Mouse (Mus musculus): ENCODE measurements around the gene Gm20509. TPM values are rescaled to one million over a fixed set of nuclear protein-coding genes. Genes with fewer than 3 reads are reported as not detected.
"Not testable (repeated sequence)": the region's sequence is repeated elsewhere in the genome, so short reads cannot be mapped to it uniquely, and the experiment has no call there.

Gene Gm20509
- total RNA-seq, 4 experiments from 2014 or later = 1.0 to 4.3 (median 1.3) TPM

GRCm38 (mm10) chr9:73101536-73101935, 734 bp upstream of the Gm20509 start, which contains the start of gene Khdc3:
TSS of gene Khdc3 (plus strand) at chr9:73101836.
- DNase-seq (ENCODE audit: low spot score in 2 of 2) = no peak

- DNase-seq (ENCODE audit: low spot score in 2 of 2) = no peak
These were observed 1.0 kb downstream of the Gm20509 start for GRCm38 (mm10) chr9:73103159-73103879.

- DNase-seq (ENCODE audit: low spot score in 2 of 2) = no peak
These were observed 1.6 kb downstream of the Gm20509 start for GRCm38 (mm10) chr9:73103880-73104198.

GRCm38 (mm10) chr9:73105141-73105540, 2.9 kb downstream of the Gm20509 start:
- no peak for DNase-seq (ENCODE audit: low spot score in 2 of 2)

GRCm38 (mm10) chr9:73105771-73106170, 3.5 kb downstream of the Gm20509 start:
- DNase-seq (ENCODE audit: low spot score in 2 of 2) = no peak

DNA sequence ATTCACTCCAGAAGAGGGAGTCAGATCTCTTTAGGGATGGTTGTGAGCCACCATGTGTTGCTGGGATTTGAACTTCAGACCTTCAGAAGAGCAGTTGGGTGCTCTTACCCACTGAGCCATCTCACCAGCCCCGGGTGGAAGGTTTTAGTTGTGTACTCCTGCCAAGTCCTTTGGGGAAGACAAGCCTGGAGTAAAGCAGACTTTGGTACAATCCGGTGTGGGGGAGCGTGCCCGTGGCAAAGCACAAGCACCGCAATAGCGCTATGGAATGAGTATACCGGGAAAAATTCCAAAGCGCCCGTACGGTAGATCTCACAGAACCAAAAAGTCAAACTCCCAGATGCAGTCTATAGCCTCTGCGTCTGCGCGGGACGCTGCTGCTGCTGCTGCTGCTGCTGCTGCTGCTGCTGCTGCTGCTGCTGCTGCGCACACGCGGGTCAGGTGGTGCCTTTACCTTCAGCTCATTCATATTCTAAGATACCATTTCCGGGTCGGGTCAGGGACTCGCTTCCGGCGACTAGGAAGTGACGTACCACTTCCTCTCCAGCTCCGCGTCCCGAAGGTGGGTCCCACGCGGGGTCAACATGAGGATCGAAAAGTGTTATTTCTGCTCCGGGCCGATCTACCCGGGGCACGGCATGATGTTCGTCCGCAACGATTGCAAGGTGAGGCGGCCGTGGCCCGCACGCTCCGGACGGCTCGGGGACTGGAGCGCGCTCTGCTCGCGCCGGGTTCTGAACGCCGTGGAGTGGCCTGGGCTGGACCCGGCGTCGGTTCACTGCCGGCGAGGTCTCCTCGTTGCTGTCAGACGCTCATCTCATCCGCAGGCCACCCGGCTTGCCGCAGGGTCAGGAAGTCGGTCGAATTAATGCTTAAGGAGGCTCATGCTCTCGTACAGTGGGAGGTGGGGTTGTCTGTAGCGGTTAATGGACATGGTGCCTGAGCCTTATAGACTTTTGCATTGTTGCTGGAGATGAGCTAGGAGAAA, 10.9 kb downstream of the Gm20509 start, which contains the start of gene Rsl24d1:
Rsl24d1 (plus strand) TSS at position 508 of the 988 bp plus-strand sequence.
- DNase-seq (ENCODE audit: low spot score in 2 of 2) = peak; percentile 89 to 90

DNA sequence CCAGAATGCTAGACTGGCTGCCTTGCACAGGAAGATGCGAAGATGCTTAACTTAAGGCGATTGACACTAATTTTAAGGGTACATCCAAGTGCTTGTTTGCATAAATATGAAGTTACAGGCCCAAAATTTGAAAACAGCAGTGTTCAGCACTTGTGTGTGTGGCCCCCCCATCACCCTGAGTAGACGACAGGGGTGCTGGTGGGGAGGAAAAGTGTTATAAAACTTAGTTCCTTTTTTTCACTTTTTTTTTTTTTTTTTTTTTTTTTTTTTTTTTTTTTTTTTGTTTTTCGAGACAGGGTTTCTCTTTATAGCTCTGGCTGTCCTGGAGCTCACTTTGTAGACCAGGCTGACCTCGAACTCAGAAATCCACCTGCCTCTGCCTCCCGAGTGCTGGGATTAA, 14.4 kb downstream of the Gm20509 start:
- not testable (repeated sequence) for DNase-seq (ENCODE audit: low spot score in 2 of 2)

GRCm38 (mm10) chr9:73118012-73118411, 15.7 kb downstream of the Gm20509 start:
- no peak for DNase-seq (ENCODE audit: low spot score in 2 of 2)

GRCm38 (mm10) chr9:73121735-73122134, 19.5 kb downstream of the Gm20509 start:
- no peak for DNase-seq (ENCODE audit: low spot score in 2 of 2)

GRCm38 (mm10) chr9:73125043-73125570, 22.8 kb downstream of the Gm20509 start:
- DNase-seq (ENCODE audit: low spot score in 2 of 2) = no peak

DNA sequence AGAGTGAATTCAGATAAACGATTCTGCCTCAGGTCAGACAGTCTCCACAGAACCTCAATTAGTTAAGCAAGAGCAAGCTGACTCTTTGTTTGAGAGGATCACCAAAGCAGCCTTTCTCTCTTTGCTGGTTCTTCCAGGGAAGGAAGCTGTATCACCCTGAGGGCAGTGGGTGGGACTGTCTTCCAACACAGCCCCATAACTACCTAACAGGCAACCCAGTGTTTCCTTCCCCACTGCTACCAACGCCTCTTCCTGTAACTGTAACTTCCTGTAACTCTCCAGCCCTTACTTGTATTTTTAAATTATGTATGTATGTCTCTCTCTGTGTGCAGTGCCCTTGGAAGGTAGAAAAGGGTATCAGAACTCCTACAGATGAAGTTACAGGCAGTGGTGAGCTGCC, 25.2 kb downstream of the Gm20509 start:
- DNase-seq (ENCODE audit: low spot score in 2 of 2) = no peak

- DNase-seq (ENCODE audit: low spot score in 2 of 2) = no peak
These were observed 27.6 kb downstream of the Gm20509 start for GRCm38 (mm10) chr9:73129875-73130274.

DNA sequence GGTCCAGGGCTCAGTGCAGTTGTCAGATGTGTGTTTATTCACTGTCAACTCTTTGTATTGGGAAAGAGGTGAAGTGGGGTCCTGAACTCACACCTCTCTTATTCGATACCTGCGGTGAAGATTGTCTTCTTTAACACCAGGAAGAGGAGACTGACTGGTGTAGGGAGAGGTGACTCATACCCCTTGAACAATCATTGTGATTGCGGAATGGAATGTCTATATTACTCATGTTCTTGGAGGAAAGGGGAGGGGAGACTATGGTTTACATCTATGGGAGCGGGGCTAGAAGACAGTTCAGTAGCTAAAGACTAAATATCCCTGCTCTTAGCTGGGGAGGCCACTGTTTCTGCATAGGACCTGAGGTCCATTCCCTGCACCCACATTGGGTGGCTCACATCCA, 28.3 kb downstream of the Gm20509 start:
- DNase-seq (ENCODE audit: low spot score in 2 of 2) = no peak

GRCm38 (mm10) chr9:73137341-73137886, 35.1 kb downstream of the Gm20509 start:
- DNase-seq (ENCODE audit: low spot score in 2 of 2) = no peak

- DNase-seq (ENCODE audit: low spot score in 2 of 2) = no peak
These were observed 52.1 kb downstream of the Gm20509 start for GRCm38 (mm10) chr9:73154347-73154746.

DNA sequence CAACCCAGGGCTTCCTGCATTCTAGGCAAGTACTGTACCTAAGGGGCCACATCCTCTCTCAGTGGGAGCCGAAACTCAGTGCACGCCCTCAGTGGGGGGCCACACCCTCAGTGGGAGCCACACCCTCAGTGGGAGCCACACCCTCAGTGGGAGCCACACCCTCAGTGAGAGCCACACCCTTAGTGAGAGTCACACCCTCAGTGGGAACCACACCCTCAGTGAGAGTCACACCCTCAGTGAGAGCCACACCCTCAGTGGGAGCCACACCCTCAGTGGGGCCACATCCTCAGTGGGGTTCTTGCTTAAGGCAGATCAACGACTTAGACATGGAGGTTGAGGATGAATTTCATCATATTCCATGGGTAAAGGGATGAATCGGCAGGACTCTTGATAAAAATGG, 55.7 kb downstream of the Gm20509 start:
- DNase-seq (ENCODE audit: low spot score in 2 of 2) = no peak

DNA sequence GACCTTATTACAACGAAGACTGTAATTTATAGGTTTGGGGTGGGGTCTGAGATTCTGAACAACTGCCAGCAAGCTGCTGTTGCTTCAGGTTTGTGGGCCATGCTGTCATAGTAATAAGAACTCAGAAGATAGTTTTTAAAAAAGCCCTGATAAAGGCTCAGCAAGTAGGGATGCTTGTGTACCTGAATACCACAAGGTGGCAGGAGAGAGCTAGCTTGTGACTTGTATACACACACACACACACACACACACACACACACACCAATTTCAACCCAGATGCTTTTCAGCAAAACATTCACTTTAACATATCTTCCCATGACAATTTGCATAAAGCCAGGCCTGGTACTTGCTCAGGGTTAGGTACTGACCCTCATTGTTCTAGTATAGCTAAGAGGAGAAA, 57.0 kb downstream of the Gm20509 start:
- DNase-seq (ENCODE audit: low spot score in 2 of 2) = peak in 1 of 2 experiments; percentile 31

DNA sequence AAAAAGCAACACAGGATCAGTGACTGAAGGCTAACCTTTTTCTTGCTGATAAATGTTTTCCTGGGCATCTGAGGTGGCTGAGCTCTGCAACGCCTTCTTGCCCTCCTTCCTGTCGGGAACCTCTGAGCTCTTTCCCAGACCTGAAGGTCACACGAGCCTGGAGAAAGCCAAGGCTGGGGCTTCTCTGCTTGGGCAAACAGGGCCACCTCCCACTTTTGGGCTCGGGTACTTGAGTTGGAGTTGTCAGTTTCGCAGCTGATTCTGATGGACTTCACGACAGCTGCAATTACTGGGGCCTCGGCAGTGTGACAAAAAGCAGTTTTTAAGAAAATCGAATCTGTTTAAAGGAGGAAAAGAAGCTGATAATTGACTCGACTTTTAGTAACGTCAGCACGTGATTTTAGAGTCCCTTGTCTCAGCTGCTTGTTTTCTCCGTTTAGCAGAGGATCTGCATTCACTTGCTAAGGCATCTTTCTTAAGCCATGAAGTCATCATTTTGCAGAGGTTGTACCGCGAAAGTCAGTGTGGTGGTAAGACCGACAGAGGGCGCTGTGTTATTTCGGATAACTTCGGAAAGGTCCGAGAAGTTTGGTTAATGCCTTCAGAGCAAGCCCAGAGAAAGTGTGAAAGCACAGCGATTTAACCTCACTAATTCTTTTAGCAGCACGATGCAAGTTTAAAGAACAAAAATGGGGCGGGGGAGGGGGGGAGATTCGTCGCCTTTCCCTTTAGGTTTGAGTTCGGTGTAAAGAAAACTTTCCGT, 60.5 kb downstream of the Gm20509 start:
- DNase-seq (ENCODE audit: low spot score in 2 of 2) = peak; percentile 68 to 88

DNA sequence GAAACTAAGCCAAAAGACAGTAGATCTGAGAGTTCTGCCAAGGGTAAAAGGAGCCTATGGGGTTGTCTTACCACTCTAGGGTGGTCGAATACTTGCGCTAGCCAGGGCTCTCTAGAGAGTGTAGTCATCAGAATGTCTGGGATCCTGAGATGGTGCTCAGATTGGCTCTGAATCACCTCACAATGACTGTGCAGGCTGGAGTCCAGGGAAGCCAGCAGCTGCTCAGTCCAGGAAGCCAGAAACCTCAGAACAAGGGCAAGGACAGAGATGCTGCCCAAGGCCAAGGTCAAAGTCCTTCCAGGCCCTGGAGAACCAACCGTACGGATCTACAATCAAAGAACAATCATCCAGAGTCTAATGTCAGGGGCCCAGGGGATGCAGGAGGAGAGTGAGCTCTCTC, 63.4 kb downstream of the Gm20509 start:
- DNase-seq (ENCODE audit: low spot score in 2 of 2) = no peak

All from layer of hippocampus, adult 8-10 months (tissue).